Mouse (Mus musculus) frontal cortex, postnatal 14 days (tissue): ENCODE measurements at regions not wholly inside any gene's neighbourhood (a gene's known extent, or its start where the extent isn't known, plus 50 kb on each side); places are given as distances from the start of the nearest gene placed in this dataset.
"Not testable (repeated sequence)": the region's sequence is repeated elsewhere in the genome, so short reads cannot be mapped to it uniquely, and the experiment has no call there.

Source experiments
- DNase-seq, 2 experiments: peaks; one replicate each; pipeline ENCODE4 v3.0.0; 2022; ENCODE audit warnings: low spot score in 2 of 2

GRCm38 (mm10) chr12:56058876-56059275 lies 222.8 kb downstream of the Brms1l start:
- DNase-seq = no peak

- peak; percentile 61 to 84 for DNase-seq
These were observed 222.3 kb downstream of the Brms1l start for GRCm38 (mm10) chr12:56058463-56058862.

- DNase-seq = no peak
These were observed 219.3 kb downstream of the Brms1l start for GRCm38 (mm10) chr12:56055382-56055781.

GRCm38 (mm10) chr12:56046050-56046449 lies 209.9 kb downstream of the Brms1l start:
- DNase-seq = no peak

- DNase-seq = no peak
These were observed 184.9 kb downstream of the Brms1l start for GRCm38 (mm10) chr12:56020954-56021514.

GRCm38 (mm10) chr12:56020547-56020946 lies 184.4 kb downstream of the Brms1l start:
- DNase-seq = no peak

GRCm38 (mm10) chr12:56009976-56010375 lies 173.9 kb downstream of the Brms1l start:
- no peak for DNase-seq

GRCm38 (mm10) chr12:56005846-56006245 lies 169.7 kb downstream of the Brms1l start:
- DNase-seq = no peak

- DNase-seq = no peak
These were observed 169.2 kb downstream of the Brms1l start for GRCm38 (mm10) chr12:56005321-56005720.

GRCm38 (mm10) chr12:56004479-56004878 lies 168.4 kb downstream of the Brms1l start:
- no peak for DNase-seq

GRCm38 (mm10) chr12:56003561-56003960 lies 167.4 kb downstream of the Brms1l start:
- DNase-seq = no peak

- DNase-seq = no peak
These were observed 160.7 kb downstream of the Brms1l start for GRCm38 (mm10) chr12:55996585-55997377.

GRCm38 (mm10) chr12:55983565-55984351 lies 147.6 kb downstream of the Brms1l start:
- DNase-seq = no peak

GRCm38 (mm10) chr12:55983128-55983527 lies 147.0 kb downstream of the Brms1l start:
- DNase-seq = no peak

- no peak for DNase-seq
These were observed 138.1 kb downstream of the Brms1l start for GRCm38 (mm10) chr12:55974262-55974661.

- not testable (repeated sequence) for DNase-seq
These were observed 123.2 kb downstream of the Brms1l start for GRCm38 (mm10) chr12:55959319-55959718.

- no peak for DNase-seq
These were observed 104.4 kb downstream of the Brms1l start for GRCm38 (mm10) chr12:55940566-55940965.

GRCm38 (mm10) chr12:55939281-55940142 lies 103.4 kb downstream of the Brms1l start:
- DNase-seq = no peak

- no peak for DNase-seq
These were observed 98.0 kb downstream of the Brms1l start for GRCm38 (mm10) chr12:55934172-55934571.

- no peak for DNase-seq
These were observed 97.3 kb downstream of the Brms1l start for GRCm38 (mm10) chr12:55933417-55933816.

- no peak for DNase-seq
These were observed 94.3 kb downstream of the Brms1l start for GRCm38 (mm10) chr12:55930468-55930867.

GRCm38 (mm10) chr12:55926974-55927321 lies 90.8 kb downstream of the Brms1l start:
- no peak for DNase-seq
